Mouse (Mus musculus): ENCODE measurements around the gene Anxa5. TPM values are rescaled to one million over a fixed set of nuclear protein-coding genes. Genes with fewer than 3 reads are reported as not detected.

Gene Anxa5
- polyA plus RNA-seq, 1 experiment = 313 TPM

DNA sequence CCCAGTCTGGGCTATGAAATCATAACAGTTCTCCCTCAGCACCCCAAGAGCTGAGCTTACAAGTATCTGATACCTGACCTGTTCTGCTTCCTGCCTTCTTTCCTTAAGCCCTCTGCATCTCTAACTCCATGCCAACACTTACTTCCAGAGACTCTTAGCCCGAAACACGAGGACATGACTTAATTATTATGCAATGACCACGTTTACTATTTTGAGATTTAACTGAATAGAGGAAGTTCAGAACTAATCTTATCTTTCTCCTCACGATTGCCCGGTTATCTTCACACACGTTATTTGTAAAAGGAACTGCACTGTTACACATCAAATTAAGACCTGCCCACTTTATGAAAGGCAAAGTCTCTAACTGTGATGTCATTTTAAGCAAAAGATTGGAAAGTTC lies 28.8 kb downstream of the Anxa5 start:
- Histone ChIP-seq H3ac (ENCODE audit: control insufficient read depth, insufficient read length) (no peak overlapping the region), H3K36me3 (ENCODE audit: control insufficient read depth, insufficient read depth) (peaks cover 34% of the 10 kb centered on the region), H3K4me2 (ENCODE audit: low read depth) (no peak overlapping the region), H3K4me3 (no peak overlapping the region), H3K79me2 (ENCODE audit: control insufficient read depth, insufficient read depth) (no peaks in the 10 kb centered on the region), H3K27me3 (ENCODE audit: control insufficient read depth, insufficient read depth, insufficient read length) (no peaks in the 10 kb centered on the region)
- TF ChIP-seq CEBPB (IDR thresholded peaks at IDR 0.05; ENCODE audit: insufficient read depth, poor library complexity, severe bottlenecking) = no peak
- TF ChIP-seq MYOG (IDR thresholded peaks at IDR 0.05; ENCODE audit: control insufficient read depth in 1 of 3, insufficient read depth in 1 of 3, insufficient read length in 2 of 3, low read depth in 2 of 3) = no peak
- no peak for TF ChIP-seq MYOD1 (IDR thresholded peaks at IDR 0.05; ENCODE audit: control insufficient read depth in 1 of 3, insufficient read length in 2 of 3, low read depth in 2 of 3)
- TF ChIP-seq TCF3 (IDR thresholded peaks at IDR 0.05; ENCODE audit: insufficient read length, low read depth) = no peak
- TF ChIP-seq POLR2AphosphoS2 (IDR thresholded peaks at IDR 0.05; ENCODE audit: insufficient read length, low read depth) = no peak
- TF ChIP-seq REST (IDR thresholded peaks at IDR 0.05; ENCODE audit: insufficient read depth, insufficient read length) = no peak
- no peak for TF ChIP-seq E2F4 (IDR thresholded peaks at IDR 0.05; ENCODE audit: insufficient read depth)
- no peak for TF ChIP-seq USF1 (IDR thresholded peaks at IDR 0.05; ENCODE audit: low read depth)
- TF ChIP-seq MAX (IDR thresholded peaks at IDR 0.05; ENCODE audit: low read depth) = no peak

DNA sequence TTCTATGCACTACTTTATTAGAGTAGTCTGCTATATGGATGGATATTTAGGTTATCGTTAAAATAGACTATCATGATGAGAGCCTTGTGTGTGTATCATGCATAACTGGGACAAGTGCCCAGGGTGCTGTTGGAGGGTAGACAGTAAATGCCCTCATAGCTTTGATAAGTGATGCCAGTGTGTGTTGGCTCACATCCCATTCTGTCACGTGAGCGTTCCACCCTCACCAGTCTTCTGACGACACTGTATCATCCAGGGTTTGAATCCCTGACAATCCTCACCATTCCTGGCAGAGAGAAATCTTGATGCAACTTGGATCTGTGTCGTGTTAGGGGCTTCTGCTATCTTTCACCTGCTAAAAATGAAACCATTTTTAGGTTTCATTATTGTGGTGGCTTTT lies 29.2 kb downstream of the Anxa5 start:
- Histone ChIP-seq H3K27me3 (ENCODE audit: control insufficient read depth, insufficient read depth, insufficient read length) (no peaks in the 10 kb centered on the region), H3ac (ENCODE audit: control insufficient read depth, insufficient read length) (no peak overlapping the region), H3K4me3 (no peak overlapping the region), H3K36me3 (ENCODE audit: control insufficient read depth, insufficient read depth) (peaks cover 32% of the 10 kb centered on the region), H3K4me2 (ENCODE audit: low read depth) (no peak overlapping the region), H3K79me2 (ENCODE audit: control insufficient read depth, insufficient read depth) (no peaks in the 10 kb centered on the region)
- TF ChIP-seq SRF (IDR thresholded peaks at IDR 0.05; ENCODE audit: control insufficient read depth, insufficient read length, low read depth) (no peak), E2F4 (IDR thresholded peaks at IDR 0.05; ENCODE audit: insufficient read depth) (no peak), POLR2AphosphoS2 (IDR thresholded peaks at IDR 0.05; ENCODE audit: insufficient read length, low read depth) (peak; percentile 12)

DNA sequence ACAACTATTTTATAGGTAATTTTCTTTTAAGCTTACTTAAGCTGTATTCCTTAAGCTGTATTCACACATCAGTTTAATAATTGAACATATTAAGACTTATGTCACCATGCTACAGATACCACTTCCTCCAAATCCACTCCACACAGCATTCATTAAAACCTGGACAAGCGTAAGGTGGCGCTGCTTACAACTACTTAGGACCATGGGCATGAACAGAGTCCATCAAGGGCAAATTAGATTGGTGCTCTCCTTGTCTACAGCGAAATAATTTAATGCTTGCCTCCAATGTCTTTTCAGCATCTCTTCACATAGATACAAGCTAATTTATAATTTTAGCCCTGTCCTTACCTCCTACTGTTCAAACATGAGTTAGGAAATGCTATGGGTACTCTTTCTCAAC lies 29.7 kb downstream of the Anxa5 start:
- Histone ChIP-seq H3K4me3 (no peak overlapping the region), H3K36me3 (ENCODE audit: control insufficient read depth, insufficient read depth) (peaks cover 32% of the 10 kb centered on the region), H3ac (ENCODE audit: control insufficient read depth, insufficient read length) (no peak overlapping the region), H3K4me2 (ENCODE audit: low read depth) (no peak overlapping the region), H3K27me3 (ENCODE audit: control insufficient read depth, insufficient read depth, insufficient read length) (no peaks in the 10 kb centered on the region), H3K79me2 (ENCODE audit: control insufficient read depth, insufficient read depth) (no peaks in the 10 kb centered on the region)
- no peak for TF ChIP-seq POLR2A (IDR thresholded peaks at IDR 0.05; ENCODE audit: insufficient read length, low read depth)
- TF ChIP-seq MYOD1 (IDR thresholded peaks at IDR 0.05; ENCODE audit: control insufficient read depth in 1 of 3, insufficient read length in 2 of 3, low read depth in 2 of 3) = no peak
- TF ChIP-seq REST (IDR thresholded peaks at IDR 0.05; ENCODE audit: insufficient read depth, insufficient read length) = no peak
- no peak for TF ChIP-seq TCF3 (IDR thresholded peaks at IDR 0.05; ENCODE audit: insufficient read length, low read depth)
- no peak for TF ChIP-seq TCF12 (IDR thresholded peaks at IDR 0.05; ENCODE audit: insufficient read depth, poor library complexity, severe bottlenecking)
- no peak for TF ChIP-seq E2F4 (IDR thresholded peaks at IDR 0.05; ENCODE audit: insufficient read depth)
- no peak for TF ChIP-seq POLR2AphosphoS2 (IDR thresholded peaks at IDR 0.05; ENCODE audit: insufficient read length, low read depth)
- TF ChIP-seq USF1 (IDR thresholded peaks at IDR 0.05; ENCODE audit: low read depth) = no peak
- TF ChIP-seq SRF (IDR thresholded peaks at IDR 0.05; ENCODE audit: control insufficient read depth, insufficient read length, low read depth) = no peak
- no peak for TF ChIP-seq MAX (IDR thresholded peaks at IDR 0.05; ENCODE audit: low read depth)
- TF ChIP-seq MYOG (IDR thresholded peaks at IDR 0.05; ENCODE audit: control insufficient read depth in 1 of 3, insufficient read depth in 1 of 3, insufficient read length in 2 of 3, low read depth in 2 of 3) = no peak
- no peak for TF ChIP-seq CEBPB (IDR thresholded peaks at IDR 0.05; ENCODE audit: insufficient read depth, poor library complexity, severe bottlenecking)

GRCm38 (mm10) chr3:36442426-36442825 lies 33.3 kb downstream of the Anxa5 start:
- no peak overlapping the region for H3K4me2 ChIP-seq (ENCODE audit: low read depth)
- H3K36me3 ChIP-seq (ENCODE audit: control insufficient read depth, insufficient read depth) = peaks cover 12% of the 10 kb centered on the region
- no peaks in the 10 kb centered on the region for H3K79me2 ChIP-seq (ENCODE audit: control insufficient read depth, insufficient read depth)
- TF ChIP-seq TCF12 (IDR thresholded peaks at IDR 0.05; ENCODE audit: insufficient read depth, poor library complexity, severe bottlenecking) (no peak), POLR2A (IDR thresholded peaks at IDR 0.05; ENCODE audit: insufficient read length, low read depth) (no peak), USF1 (IDR thresholded peaks at IDR 0.05; ENCODE audit: low read depth) (no peak), SRF (IDR thresholded peaks at IDR 0.05; ENCODE audit: control insufficient read depth, insufficient read length, low read depth) (no peak), E2F4 (IDR thresholded peaks at IDR 0.05; ENCODE audit: insufficient read depth) (no peak), MYOG (IDR thresholded peaks at IDR 0.05; ENCODE audit: control insufficient read depth in 1 of 3, insufficient read depth in 1 of 3, insufficient read length in 2 of 3, low read depth in 2 of 3) (no peak), MAX (IDR thresholded peaks at IDR 0.05; ENCODE audit: low read depth) (no peak), MYOD1 (IDR thresholded peaks at IDR 0.05; ENCODE audit: control insufficient read depth in 1 of 3, insufficient read length in 2 of 3, low read depth in 2 of 3) (no peak), POLR2AphosphoS2 (IDR thresholded peaks at IDR 0.05; ENCODE audit: insufficient read length, low read depth) (no peak), REST (IDR thresholded peaks at IDR 0.05; ENCODE audit: insufficient read depth, insufficient read length) (no peak), TCF3 (IDR thresholded peaks at IDR 0.05; ENCODE audit: insufficient read length, low read depth) (no peak), CEBPB (IDR thresholded peaks at IDR 0.05; ENCODE audit: insufficient read depth, poor library complexity, severe bottlenecking) (no peak)
- no peaks in the 10 kb centered on the region for H3K27me3 ChIP-seq (ENCODE audit: control insufficient read depth, insufficient read depth, insufficient read length)
- H3ac ChIP-seq (ENCODE audit: control insufficient read depth, insufficient read length) = no peak overlapping the region
- no peak overlapping the region for H3K4me3 ChIP-seq

DNA sequence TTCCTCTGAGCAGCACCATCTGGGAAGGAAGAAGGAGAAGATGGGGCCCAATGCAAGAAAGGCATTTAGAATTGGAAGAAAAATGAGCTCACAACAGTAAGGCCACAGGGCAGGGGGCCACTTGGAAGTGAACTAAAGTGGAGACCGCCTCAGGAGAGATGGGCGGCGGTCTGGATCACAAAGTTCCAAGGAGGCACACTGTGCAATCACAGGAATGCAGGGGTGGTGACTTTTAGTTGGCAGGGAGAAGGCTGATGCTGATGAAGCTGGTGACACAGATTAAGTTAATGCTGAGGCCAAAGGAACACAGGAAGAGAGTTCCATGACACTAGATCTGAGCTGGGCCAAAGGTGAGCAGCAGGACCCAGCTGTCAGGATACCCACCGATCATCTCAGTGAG lies 35.4 kb downstream of the Anxa5 start:
- H3K79me2 ChIP-seq (ENCODE audit: control insufficient read depth, insufficient read depth) = no peaks in the 10 kb centered on the region
- TF ChIP-seq MYOG (IDR thresholded peaks at IDR 0.05; ENCODE audit: control insufficient read depth in 1 of 3, insufficient read depth in 1 of 3, insufficient read length in 2 of 3, low read depth in 2 of 3) (no peak), TCF12 (IDR thresholded peaks at IDR 0.05; ENCODE audit: insufficient read depth, poor library complexity, severe bottlenecking) (no peak), MAX (IDR thresholded peaks at IDR 0.05; ENCODE audit: low read depth) (no peak), POLR2AphosphoS2 (IDR thresholded peaks at IDR 0.05; ENCODE audit: insufficient read length, low read depth) (no peak)
- no peaks in the 10 kb centered on the region for H3K36me3 ChIP-seq (ENCODE audit: control insufficient read depth, insufficient read depth)
- H3K4me2 ChIP-seq (ENCODE audit: low read depth) = no peak overlapping the region
- no peak overlapping the region for H3K4me3 ChIP-seq
- H3K27me3 ChIP-seq (ENCODE audit: control insufficient read depth, insufficient read depth, insufficient read length) = no peaks in the 10 kb centered on the region
- H3ac ChIP-seq (ENCODE audit: control insufficient read depth, insufficient read length) = no peak overlapping the region

Measured in myocyte (in vitro differentiated cells).